Mouse (Mus musculus): ENCODE results near the gene Rnps1.
"Not testable (repeated sequence)": the region's sequence is repeated elsewhere in the genome, so short reads cannot be mapped to it uniquely, and the experiment has no call there.

The Rnps1 gene

DNA sequence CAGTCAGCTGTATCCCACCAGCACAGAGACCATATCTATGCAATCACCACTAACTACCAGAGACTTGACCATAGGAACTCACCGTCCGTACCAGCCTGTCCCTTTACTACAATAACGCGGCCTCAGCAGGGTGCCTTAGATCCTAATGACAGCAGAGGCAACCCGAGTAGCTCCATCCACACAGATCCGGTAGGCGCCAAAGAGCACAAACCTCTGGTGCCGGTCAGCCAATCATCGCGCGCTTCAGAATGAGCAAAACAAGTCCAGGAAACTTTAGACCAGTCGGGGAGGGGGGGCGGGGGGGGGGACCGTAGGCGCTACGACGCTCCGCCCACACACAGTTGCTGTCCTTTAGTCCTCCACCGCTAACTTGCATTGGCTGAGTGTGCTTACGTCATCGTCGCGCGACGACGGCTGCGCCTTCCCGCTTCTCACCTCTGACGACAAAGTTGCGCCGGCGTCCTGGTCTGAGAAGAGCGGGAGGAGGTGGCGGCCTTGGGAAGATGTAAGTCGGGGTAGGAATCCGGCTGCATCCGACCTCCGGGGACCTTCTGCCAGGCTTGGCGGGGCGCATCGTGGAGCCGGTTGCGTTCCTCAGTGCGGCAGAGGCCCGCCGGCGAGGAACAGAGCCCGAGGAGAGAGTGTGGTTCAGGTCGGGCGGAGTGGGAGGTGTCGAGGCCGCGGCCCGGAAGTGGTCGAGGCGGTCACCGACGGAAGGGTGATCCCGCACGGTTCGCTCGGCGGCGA lies at the start of gene Rnps1:
Gene Rnps1 (plus strand): TSS at position 336 of the 747 bp plus-strand sequence.
- peak; percentile 97 to 98 for DNase-seq (ENCODE audit: low spot score in 2 of 2)

DNA sequence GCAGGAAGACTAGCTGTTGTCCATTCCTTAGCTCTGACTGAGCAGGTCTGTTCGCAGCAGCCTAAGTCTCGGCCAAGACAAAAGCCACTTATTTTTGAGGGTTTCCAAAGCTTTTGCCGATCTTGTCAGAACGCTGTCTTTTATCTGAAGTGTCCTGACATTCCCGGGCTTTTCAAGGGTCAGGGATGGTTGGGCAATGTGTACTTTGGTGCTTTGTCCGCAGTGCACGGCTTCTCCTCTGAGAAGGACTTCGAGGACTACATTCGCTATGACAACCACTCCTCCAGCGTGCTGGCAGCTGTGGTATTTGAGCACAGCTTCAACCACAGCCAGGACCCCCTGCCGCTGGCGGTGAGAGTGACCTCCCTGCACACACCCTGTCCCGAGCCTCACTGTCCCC lies 48.5 kb upstream of the Rnps1 start:
- DNase-seq (ENCODE audit: low spot score in 2 of 2), result no peak

GRCm38 (mm10) chr17:24375094-24375712 lies 39.2 kb upstream of the Rnps1 start:
- DNase-seq (ENCODE audit: low spot score in 2 of 2), result no peak

DNA sequence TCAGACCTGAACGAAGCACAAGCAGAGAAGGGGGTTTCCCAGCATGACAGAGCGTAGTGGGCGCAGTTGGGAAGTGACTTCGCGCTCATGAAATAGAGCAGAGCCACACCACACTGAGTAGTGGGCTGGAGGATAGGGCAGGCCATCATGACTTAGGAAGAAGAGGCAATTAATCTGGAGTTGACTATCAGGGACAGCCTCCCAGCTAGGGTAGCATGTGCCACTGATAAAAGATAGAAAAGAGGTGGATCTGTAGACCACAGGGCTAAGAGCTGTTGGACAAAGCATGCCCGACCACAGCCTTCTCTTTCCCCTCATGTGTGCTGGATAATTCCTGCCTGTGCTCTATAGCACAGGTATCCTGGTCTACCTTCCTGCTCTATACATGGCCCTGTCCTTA lies 38.5 kb upstream of the Rnps1 start:
- DNase-seq (ENCODE audit: low spot score in 2 of 2), result no peak

DNA sequence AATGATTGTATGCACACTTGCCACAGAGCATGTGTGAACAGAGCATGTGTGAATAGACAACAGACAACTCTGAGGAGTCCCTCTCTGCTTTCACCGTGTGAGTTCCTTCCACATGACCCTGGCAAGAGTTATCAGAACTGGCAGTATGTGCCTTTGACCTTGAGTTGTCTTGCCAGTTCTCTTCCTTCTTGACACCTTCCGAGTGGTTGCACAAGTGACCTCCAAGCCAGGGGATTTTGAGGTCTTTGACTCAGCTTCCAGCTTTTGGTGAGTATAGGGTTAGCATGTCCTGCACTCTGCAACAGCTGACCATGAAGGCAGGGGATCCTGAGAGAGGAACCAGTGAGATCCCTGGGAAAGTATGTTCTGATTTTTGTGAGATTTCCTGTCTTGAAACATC lies 35.9 kb upstream of the Rnps1 start:
- no peak for DNase-seq (ENCODE audit: low spot score in 2 of 2)

DNA sequence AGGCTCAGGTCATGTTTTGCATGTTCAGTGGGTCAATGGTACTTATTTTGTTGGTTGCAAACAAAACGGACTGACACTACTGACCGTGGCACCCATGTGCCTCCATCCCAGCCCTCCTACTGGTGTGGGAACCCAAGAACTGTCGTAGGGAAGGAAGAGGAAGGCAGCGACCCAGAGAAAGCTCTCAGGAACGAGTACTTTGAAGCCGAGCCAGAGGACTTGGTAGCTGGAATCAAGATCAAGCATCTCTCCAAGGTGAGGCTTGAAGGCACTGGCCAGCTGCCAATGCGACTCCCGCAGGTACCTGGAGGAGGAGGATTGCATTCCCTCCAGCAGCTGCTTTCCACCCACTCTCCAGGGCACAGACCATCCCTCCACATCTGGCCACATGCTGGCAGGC lies 30.6 kb upstream of the Rnps1 start:
- no peak for DNase-seq (ENCODE audit: low spot score in 2 of 2)

- no peak for DNase-seq (ENCODE audit: low spot score in 2 of 2)
These were observed 25.7 kb upstream of the Rnps1 start for GRCm38 (mm10) chr17:24388711-24389110.

DNA sequence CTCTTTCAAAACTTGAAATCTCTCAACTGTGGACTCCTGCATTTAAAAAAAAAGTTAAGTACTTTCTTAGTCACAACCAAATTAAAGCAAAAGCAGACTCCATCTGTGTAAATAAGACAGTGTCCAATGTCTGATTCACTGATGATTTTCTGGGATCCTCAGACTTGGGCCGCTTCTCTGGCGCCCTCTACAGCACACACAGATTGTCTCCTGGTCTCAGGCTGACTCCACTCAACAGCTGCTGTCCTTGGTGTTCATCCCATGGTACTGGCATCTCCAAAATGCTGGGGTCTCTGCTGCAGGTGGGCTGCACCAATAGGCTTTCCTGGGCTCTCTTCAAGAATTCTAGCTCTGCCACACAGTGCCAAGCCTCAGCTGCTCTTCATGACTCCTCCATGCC lies 24.5 kb upstream of the Rnps1 start:
- DNase-seq (ENCODE audit: low spot score in 2 of 2), result peak; percentile 57 to 62

DNA sequence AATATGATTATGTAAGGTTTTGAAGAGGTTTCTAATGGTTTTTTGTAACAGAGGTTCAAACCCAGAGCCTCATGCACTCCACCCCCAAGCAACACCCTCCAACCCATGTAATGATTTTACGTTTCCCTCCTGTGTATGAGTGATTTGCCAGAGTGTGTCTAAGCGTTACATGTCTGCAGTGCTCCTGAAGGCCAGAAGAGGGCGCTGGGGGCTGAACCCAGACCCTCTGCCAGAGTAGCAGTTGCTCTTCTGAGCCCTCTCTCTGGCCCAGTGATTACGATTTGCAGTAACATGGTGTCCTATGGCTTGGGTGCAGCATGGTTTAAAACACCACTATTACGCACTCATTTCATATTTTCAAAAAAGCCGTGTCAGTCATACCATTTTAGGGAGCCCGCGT lies 23.2 kb upstream of the Rnps1 start:
- no peak for DNase-seq (ENCODE audit: low spot score in 2 of 2)

- DNase-seq (ENCODE audit: low spot score in 2 of 2), result no peak
These were observed 20.8 kb upstream of the Rnps1 start for GRCm38 (mm10) chr17:24393527-24393926.

GRCm38 (mm10) chr17:24394456-24394855 lies 19.9 kb upstream of the Rnps1 start:
- DNase-seq (ENCODE audit: low spot score in 2 of 2), result no peak

- DNase-seq (ENCODE audit: low spot score in 2 of 2), result no peak
These were observed 12.0 kb upstream of the Rnps1 start for GRCm38 (mm10) chr17:24402371-24402770.

DNA sequence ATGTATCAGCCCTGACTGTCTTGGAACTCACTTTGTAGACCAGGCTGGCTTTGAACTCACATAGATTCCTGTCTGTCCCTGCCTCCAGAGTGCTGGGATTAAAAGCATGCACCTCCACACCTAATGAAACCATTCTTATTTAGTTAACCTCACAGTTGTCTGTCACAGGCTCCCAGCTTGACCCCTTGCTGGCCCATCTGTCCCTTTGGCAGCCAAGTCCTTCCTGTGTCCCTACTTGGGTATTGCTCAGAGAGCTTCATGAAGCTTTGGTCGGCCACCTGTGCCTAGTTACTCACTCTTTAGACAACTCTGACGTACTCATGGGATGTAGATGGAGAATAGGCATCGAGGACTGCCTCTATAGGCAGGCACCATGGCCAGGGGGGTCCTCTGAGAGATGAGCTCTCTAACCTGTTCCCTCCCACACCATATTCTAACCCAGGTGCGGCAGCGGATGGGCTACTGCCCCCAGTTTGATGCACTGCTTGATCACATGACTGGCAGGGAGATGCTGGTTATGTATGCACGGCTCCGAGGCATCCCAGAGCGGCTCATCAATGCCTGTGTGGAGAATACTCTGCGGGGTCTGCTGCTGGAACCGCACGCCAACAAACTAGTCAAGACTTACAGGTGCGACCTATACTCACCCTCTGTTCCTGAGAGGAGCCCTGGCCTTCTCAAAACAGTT lies 7.1 kb upstream of the Rnps1 start:
- no peak for DNase-seq (ENCODE audit: low spot score in 2 of 2)

GRCm38 (mm10) chr17:24413557-24414211 lies 681 bp upstream of the Rnps1 start:
- DNase-seq (ENCODE audit: low spot score in 2 of 2), result no peak

- no peak for DNase-seq (ENCODE audit: low spot score in 2 of 2)
These were observed 646 bp downstream of the Rnps1 start for GRCm38 (mm10) chr17:24415011-24415410.

DNA sequence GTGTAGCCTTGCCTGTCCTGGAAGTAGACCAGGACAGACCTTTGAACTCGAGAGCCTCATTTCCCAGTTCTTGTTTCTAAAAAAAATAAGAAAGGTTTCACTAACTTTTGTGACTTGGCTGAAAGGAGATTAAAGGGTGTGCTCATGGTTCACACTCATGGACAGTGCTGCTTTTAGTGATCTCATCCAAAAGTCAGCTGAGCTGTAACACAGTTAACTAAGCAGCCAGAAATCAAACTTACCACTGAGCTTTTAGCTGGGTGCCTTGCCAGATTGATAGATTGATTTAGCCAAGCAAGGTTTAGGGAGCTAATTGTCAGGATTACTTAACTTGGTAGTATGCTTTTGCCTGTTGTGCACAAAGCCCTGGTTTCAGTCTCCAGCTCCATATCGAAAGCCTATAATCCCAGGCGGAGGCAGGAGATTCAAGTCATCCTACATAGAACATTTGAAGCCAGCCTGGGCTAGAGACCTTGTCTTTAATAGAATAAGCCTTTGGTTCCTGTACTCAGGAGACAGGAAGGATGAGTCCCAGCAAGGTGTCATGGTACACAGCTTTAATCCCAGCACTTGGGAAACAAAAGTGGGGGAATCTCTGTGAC lies 1.8 kb downstream of the Rnps1 start:
- no peak for DNase-seq (ENCODE audit: low spot score in 2 of 2)

- DNase-seq (ENCODE audit: low spot score in 2 of 2), result no peak
These were observed 8.7 kb downstream of the Rnps1 start for GRCm38 (mm10) chr17:24423114-24423513.

DNA sequence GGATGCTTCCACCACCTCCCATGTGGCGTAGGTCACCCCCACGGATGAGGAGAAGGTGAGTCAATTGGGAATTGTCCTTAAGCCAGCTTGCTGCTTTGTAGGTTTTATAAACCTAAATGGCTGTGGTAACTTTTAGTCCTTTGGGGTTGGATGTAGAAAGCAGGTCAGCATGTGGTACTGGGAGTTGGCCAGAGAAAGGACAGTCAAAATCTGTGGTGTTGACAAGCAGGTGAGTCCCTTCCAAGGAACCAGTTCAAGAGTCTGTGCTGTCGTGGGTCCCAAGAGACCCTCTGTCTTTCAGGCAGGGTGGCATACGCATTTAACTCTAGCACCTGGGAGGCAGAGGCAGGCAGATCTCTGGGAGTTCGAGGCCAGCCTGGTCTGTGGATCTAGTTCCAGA lies 10.1 kb downstream of the Rnps1 start:
- no peak for DNase-seq (ENCODE audit: low spot score in 2 of 2)

DNA sequence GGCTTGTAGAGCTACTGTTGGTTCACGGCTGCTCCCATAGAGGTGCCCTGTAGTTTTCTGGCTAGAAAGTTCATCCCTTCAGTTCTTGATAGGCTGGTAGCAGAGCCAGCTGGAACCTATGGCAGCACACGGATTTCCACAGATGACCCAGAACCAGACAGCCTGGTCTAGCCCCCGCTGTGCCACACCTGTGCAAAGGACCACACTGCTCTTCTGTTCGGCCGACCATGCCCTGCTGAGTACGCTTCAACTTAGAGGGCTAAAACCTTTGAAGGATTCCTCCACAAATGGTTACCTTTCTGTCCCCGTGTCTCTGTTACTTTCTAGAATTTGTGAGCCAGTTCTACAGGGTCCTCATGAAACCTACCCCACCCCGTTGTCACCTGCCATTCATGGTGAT lies 11.0 kb downstream of the Rnps1 start:
- not testable (repeated sequence) for DNase-seq (ENCODE audit: low spot score in 2 of 2)

- no peak for DNase-seq (ENCODE audit: low spot score in 2 of 2)
These were observed 11.5 kb downstream of the Rnps1 start for GRCm38 (mm10) chr17:24425905-24426304.

DNA sequence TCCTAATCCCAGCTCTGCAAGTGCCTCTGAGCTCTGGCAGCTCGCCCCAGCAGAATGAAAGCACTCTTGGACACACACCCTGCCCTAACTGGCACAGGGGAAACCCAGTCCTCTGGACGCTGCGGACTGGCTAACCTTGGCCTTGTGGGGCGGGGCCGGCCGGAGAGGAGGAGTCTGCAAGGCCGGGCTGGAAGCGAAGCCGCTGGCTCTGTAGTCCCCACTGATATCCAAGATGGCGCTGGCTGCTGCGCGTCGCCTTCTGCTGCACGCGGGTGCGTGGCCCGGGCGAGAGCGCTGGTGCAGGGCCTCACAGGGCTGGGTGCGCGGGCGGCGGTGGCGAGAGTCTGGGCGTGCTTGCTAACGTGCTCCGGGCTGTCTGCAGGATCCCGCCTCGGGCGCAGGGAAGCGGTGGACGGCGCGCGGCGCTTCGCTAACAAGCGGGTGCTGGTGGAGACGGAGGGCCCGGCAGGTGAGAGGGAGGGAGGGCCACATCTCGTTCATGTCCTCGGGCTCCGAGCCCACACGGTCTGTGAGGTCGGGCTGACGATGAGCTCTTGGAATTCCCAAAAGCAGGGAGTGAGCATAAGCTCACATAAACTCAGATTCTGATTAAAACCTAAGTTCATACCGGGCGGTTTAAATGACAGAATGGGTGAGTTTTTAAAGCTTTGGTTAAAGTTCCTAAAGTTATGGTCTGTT lies 12.3 kb downstream of the Rnps1 start, which contains the start of gene Eci1:
Gene Eci1 (plus strand): TSS at position 171 of the 699 bp plus-strand sequence.
- peak; percentile 94 to 95 for DNase-seq (ENCODE audit: low spot score in 2 of 2)

Data from right cerebral cortex, postnatal 10 days (tissue).